Mouse (Mus musculus) lung, adult 2 months (tissue): ENCODE measurements at regions not wholly inside any gene's neighbourhood (a gene's known extent, or its start where the extent isn't known, plus 50 kb on each side); places are given as distances from the start of the nearest gene placed in this dataset.

Experiments
- DNase-seq: peaks from one replicate; pipeline ENCODE4 v3.0.0; 2022
- H3K4me1 ChIP-seq: fragments of 200-500 bp; 2 replicates; pipeline ENCODE4 v1.6.1; 2011; ENCODE audit warnings: low read length; ENCODE audit not compliant: control insufficient read depth, insufficient read depth
- H3K4me3 ChIP-seq: fragments of 200-500 bp; replicated peaks from 2 replicates; pipeline ENCODE3; 2011; ENCODE audit warnings: low read depth, mild to moderate bottlenecking, control low read depth, low read length; ENCODE audit errors: extremely low read depth
- CTCF ChIP-seq: fragments of 200-500 bp; IDR thresholded peaks from 2 replicates; pipeline ENCODE4 v1.5.1; 2011; ENCODE audit warnings: mild to moderate bottlenecking, low read length, control low read depth; ENCODE audit not compliant: insufficient read depth
- POLR2A ChIP-seq: fragments of 200-500 bp; IDR thresholded peaks from 2 replicates; pipeline ENCODE4 v1.6.1; 2011; ENCODE audit warnings: low read depth, mild to moderate bottlenecking, control low read depth, low read length, borderline replicate concordance; ENCODE audit errors: extremely low read depth
- WGBS: fragments of 180-500 bp; shearing (Covaris S2); methylation state at CpG from one replicate; pipeline ENCODE4 v1.1.7; 2018; 5-methylcytosine and 5-hydroxymethylcytosine counted together

DNA sequence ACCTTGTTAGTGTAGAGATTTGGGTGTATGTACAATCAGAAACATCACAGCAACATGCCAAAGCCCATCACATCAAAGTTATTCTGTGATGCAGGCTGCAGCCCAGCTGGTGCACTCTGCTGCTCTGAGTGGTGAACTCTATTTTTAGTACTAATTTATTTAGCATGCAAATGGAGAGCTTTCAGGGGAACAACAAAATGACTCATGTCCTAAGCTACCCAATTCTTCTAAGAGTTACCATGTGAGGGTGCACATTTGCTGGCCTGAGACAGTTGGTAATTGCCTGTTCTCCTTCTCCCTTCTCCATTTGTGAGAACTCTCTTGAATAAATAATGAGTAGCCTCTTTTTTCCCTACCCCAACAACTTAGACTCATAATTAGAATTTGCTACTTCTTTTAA lies 599.2 kb downstream of the Sqor start:
- DNase-seq: no peak
- H3K4me3 ChIP-seq: no peak overlapping the region
- TF ChIP-seq POLR2A (no peak), CTCF (no peak)
- H3K4me1 ChIP-seq: no peaks in the 10 kb centered on the region

DNA sequence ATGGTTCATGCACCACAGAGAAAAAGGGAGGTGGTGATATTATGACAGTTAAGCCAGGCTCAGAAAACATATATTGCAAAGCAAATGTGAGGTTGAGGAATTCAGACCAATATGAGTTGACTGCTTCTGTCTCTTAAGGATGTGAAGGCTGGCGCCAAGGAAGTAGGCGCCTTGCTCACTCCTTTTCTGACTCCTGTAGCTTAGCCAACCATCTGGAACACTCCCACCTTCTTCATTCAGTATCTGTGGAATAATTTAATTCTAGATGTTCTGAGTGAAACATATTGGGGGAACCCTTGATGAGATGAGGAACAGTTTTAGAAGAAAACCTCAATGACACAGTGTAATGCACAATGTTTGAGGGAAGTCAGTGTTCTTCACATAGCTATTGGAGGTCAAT lies 601.5 kb downstream of the Sqor start:
- H3K4me1 ChIP-seq: no peaks in the 10 kb centered on the region
- WGBS: 95% methylated on average over 2 of the region's 2 CpGs

DNA sequence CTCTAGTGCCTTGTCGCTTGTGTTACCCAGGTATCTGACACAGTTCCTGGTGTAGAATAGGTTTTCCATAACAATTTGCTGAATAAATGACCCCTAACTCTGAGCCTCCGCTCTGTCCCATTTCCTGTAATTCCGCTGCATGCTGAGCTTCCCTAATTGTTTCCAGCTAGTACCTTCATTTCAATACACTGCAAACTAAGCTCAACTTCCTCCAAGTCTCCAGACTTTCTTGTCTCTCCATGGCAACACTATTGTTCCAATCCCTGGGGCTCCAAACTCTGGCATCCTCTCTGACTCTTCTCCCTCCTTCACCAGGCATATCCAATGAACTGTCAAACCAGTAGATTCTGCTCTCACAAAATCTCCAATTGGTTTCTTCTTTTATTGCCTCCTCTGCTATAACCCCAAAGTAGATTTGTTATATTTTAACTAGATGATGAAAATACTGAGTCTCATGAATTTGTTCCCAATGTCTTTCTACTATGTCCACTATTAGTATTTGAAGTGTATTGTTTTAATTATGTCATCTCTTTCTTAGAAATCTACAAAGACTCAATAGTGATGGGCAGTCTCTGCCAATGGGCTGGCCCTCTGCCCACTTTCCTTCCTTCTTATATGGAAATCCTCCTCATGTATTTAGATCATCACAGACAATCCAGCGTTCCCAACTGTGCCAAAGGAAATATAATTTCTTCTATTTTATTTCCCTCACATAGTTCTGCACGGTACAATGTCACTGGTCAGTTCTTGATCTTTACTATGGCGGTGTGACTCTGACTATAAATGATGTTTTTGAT lies 620.8 kb downstream of the Sqor start:
- TF ChIP-seq POLR2A: no peak
- TF ChIP-seq CTCF: no peak
- 53% methylated on average over 6 of the region's 6 CpGs for WGBS
- Histone ChIP-seq H3K4me1 (no peaks in the 10 kb centered on the region), H3K4me3 (no peak overlapping the region)
- no peak for DNase-seq

More for the DNA sequence above, 601.5 kb downstream of the Sqor start:
- no peak overlapping the region for H3K4me3 ChIP-seq
- TF ChIP-seq CTCF (no peak), POLR2A (no peak)
- no peak for DNase-seq

DNA sequence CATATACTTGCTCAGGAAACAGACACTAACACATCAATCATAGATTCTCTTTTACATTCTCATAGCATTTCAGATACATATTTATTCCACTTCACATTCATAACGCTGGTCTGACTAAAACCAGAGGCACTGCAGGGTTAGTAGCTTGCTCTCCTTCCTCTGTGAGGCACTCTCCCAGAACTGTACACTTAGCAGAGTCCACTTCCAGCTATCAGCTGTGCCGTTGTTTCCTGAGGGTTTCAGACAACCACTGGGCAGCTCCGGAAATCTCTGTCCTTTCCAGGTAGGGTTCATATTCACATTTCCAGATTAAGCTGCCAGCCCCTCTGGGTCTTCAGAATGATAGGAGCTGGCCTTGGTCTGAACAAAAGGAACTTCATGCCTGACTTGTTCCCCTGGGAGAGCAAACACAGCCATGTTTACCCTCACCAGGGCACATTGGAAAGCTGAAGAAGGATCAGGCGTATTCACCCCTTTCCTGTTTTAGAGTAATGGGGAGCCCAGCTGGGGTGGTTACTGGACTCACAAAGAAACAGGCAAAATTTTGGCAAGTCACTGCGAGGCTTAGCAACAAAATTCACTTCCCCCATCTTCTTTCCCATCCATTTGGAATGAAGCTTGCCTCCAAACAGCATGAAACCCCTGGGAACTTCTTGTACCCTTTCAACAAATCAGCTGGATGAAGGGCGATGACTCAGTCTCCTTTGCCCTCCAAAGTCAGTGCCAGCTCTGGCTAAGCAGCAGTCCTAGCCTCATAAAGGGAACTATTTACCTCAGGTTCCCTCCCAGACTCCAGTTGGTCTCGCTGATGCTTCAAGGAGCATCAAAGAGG lies 622.0 kb downstream of the Sqor start:
- TF ChIP-seq POLR2A (no peak), CTCF (no peak)
- no peak for DNase-seq
- Histone ChIP-seq H3K4me1 (no peaks in the 10 kb centered on the region), H3K4me3 (no peak overlapping the region)
- WGBS: 57% methylated on average over 7 of the region's 7 CpGs

DNA sequence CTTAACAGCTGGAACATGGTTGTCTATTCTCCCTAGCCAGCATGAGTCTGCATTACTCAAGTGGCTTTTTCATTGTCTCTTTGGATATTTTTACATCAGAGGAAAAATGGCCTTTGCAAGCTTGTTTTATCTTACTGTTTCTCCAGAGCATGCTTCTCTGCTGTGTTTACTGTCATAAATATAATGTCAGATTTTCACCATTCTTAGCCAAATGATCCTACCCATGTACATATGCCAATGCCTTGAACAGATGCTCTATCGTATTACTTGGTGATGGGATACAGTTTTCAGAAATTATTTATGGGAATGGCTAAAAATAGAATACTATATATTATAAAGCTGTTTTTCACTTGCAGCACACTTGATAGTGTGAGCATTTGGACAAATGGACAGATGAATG lies 625.9 kb downstream of the Sqor start:
- TF ChIP-seq POLR2A (no peak), CTCF (no peak)
- no peaks in the 10 kb centered on the region for H3K4me1 ChIP-seq
- 90% methylated on average over 1 of the region's 1 CpGs for WGBS
- DNase-seq: no peak
- no peak overlapping the region for H3K4me3 ChIP-seq

DNA sequence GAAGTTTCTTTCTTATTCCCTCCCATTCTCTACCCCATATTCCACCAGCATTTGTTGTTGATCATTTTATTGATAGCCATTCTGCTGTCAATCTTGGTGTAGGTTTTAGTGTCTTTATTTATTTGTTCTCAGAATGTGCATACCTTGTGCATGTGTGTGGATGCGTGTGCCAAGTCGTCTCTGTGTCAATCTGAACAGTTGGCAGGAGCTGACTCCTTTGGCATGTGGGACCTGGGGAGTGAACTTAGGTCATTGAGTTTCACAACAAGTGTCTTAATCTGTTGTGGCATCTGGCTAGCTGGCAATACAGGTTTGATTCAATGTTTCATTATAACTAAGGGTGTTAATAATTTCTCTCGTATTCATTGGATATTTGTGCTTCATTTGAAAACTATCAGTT lies 629.3 kb downstream of the Sqor start:
- WGBS: 88% methylated on average over 3 of the region's 3 CpGs
- DNase-seq: no peak
- Histone ChIP-seq H3K4me3 (no peak overlapping the region), H3K4me1 (no peaks in the 10 kb centered on the region)
- TF ChIP-seq POLR2A (no peak), CTCF (no peak)

DNA sequence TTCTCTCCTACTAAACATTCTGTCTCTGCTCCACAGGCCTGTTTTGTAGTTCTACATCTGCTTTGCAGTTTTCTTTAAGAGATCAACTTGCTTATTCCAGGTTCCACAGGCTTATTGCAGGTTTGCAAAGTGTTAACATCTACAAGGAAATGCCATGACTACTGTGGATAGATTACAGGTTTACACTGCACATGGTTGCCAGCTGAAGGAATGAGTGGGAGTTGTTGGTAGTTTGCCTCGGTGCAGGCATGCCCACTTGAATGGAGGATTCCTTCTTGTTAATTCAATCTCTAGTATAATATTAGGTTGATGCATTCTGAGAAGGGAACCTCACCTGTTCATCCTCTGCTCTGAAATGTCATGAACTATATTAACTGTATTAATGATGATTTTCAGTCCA lies 632.5 kb downstream of the Sqor start:
- H3K4me3 ChIP-seq: no peak overlapping the region
- 50% methylated on average over 1 of the region's 1 CpGs for WGBS
- H3K4me1 ChIP-seq: no peaks in the 10 kb centered on the region
- no peak for TF ChIP-seq CTCF
- TF ChIP-seq POLR2A: no peak
- DNase-seq: no peak

DNA sequence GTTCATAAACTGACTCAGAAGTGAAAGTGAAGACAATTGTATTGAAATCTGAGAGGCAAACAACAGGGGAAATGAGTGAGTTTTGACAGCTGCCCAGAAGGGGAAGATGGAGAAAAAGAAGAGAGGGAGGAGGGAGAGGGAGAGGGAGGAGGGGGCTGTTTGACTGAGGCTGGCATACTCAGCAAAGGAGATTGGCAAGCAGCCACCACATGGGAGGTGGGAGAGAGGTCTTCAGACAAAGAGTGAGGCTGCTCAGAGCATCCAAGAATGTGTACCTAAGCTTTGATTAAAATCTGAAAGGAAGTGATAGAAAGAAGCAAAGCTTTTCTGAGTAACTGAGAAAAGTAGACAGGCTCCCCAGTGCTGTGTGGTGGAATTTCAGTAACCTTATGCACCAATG lies 636.0 kb downstream of the Sqor start:
- no peak overlapping the region for H3K4me3 ChIP-seq
- no peak for DNase-seq
- H3K4me1 ChIP-seq: no peaks in the 10 kb centered on the region
- no peak for TF ChIP-seq CTCF
- no peak for TF ChIP-seq POLR2A

DNA sequence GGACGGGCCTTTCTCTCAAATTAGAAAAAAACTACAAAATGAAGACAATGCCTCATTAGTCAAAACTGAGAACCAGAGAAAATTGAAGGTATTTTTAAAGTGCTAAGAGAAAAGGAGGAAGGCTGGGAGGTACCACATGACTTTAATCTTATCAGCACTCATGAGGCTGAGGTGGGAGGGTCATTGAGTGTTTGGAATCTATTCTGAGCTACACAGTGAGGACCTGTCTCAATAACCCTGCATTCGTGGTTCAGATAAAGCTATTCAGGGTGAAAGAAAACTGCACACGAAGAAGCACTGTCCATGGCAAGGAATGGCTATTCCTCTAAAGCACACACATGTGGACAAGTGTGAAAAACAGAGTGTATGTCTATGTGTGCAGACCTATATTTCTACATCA lies 644.0 kb downstream of the Sqor start:
- DNase-seq: no peak
- TF ChIP-seq CTCF: no peak
- TF ChIP-seq POLR2A: no peak
- WGBS: 24% methylated on average over 3 of the region's 3 CpGs

DNA sequence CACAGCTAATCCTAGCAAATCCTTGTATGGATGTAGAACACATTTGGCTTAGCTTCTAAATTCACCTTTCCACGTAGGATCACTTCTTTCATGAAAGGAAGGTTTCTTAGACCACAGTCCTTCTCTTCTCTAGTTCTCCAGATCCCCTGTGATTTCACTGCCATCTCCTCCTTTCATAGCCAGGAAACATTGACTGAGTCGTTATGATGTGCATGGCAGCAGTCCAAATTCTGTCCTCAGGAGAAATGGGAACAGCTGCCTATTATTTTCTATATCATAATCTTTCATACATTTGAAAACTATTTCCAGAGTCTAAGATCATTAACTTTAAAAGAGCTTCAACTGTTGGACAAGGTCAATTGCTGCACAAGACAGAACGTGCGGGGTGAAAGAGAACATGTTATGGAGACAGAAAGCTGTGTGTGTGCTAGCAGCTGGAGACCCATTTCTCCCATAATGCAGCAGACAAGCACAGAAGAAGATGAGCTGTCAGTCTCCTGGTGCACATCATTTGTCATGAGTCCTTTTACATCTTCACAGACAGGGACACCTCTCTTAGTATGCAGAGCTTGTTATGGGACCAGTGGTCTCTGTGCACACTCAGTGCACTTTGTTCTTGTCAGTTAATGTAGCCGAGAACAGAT lies 631.6 kb upstream of the Sema6d start:
- no peak for DNase-seq
- Histone ChIP-seq H3K4me1 (no peaks in the 10 kb centered on the region), H3K4me3 (no peak overlapping the region)
- 52% methylated on average over 5 of the region's 5 CpGs for WGBS
- TF ChIP-seq POLR2A (no peak), CTCF (no peak)

More for the DNA sequence above, 644.0 kb downstream of the Sqor start:
- no peaks in the 10 kb centered on the region for H3K4me1 ChIP-seq
- H3K4me3 ChIP-seq: no peak overlapping the region
